20 mouse cellular contexts compared by ENCODE assay signal in the genomic region with DNA sequence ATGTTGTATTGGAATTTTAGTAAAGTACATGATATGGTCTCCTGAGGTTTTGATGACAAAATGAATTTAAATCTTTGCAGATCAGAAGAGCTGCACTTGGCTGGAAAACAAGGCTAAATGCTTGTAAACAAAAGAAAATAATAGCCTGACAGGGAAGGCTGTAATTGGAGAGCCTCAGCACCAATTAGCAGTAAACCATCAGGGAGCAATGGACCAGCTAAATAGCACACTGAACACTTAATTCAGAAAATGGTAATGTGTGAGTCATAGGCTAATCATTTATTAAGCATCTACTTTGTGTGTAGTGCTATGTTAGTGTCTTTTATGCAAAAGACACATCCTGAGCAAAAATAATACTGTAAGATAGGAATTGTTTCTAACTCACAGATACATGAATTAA.
A peak's percentile ranks its signal among the peaks of the same experiment; 100 is the strongest.
DNase-seq lines count a peak whose midpoint lies in the region; ATAC-seq lines count a peak whose summit lies in the region.
"Had no signal": no experiment of that assay in that cellular context is flagged by ENCODE, and none has a peak within 500 bp of the region (broad histone marks: within the 10 kb centered on the region; RNA-seq: fewer than 3 reads in every experiment).

No protein-coding gene starts in this region.

- no peak overlapping the region for H3K9ac ChIP-seq in hindbrain, embryonic 13.5 days
- H3K9ac ChIP-seq in hindbrain, embryonic 12.5 days: no peak overlapping the region
- H3K9ac ChIP-seq in neural tube, embryonic 12.5 days: no peak overlapping the region
- H3K9ac ChIP-seq in neural tube, embryonic 13.5 days: no peak overlapping the region
- H3K9ac ChIP-seq: limb, embryonic 15.5 days; midbrain, embryonic 12.5 days had no signal

- no peaks in the 10 kb centered on the region for H3K4me1 ChIP-seq in hindbrain, embryonic 13.5 days (replicated peaks)
- H3K4me1 ChIP-seq in hindbrain, embryonic 12.5 days: no peaks in the 10 kb centered on the region
- H3K4me1 ChIP-seq in neural tube, embryonic 12.5 days: no peaks in the 10 kb centered on the region
- peaks cover 3% of the 10 kb centered on the region; the same call in 1 of the 2 replicates for H3K4me1 ChIP-seq in neural tube, embryonic 13.5 days (replicated peaks)
- H3K4me1 ChIP-seq: limb, embryonic 15.5 days; midbrain, embryonic 12.5 days had no signal

- no peak for DNase-seq in neural tube, embryonic 10.5 days (ENCODE audit: extremely low spot score, low spot score)
- DNase-seq in B cell, adult 2 months: no peak
- no peak for DNase-seq in urinary bladder, postnatal 4 days (ENCODE audit: low spot score in 2 of 2)
- no peak for DNase-seq in right cerebral cortex, postnatal 25 days
- DNase-seq: cerebellum, adult 8-10 months; gastrocnemius, postnatal 14 days; heart, adult 18-20 months; heart, postnatal 36 days; right cerebral cortex, postnatal 4 days had no signal

- no peaks in the 10 kb centered on the region for H3K27me3 ChIP-seq in hindbrain, embryonic 13.5 days
- H3K27me3 ChIP-seq in hindbrain, embryonic 12.5 days: no peaks in the 10 kb centered on the region
- H3K27me3 ChIP-seq in neural tube, embryonic 12.5 days (replicated peaks): no peaks in the 10 kb centered on the region
- no peaks in the 10 kb centered on the region; the same call in 1 of the 2 replicates for H3K27me3 ChIP-seq in neural tube, embryonic 13.5 days
- H3K27me3 ChIP-seq: CH12.LX; limb, embryonic 15.5 days; midbrain, embryonic 12.5 days had no signal

- no peaks in the 10 kb centered on the region for H3K9me3 ChIP-seq in hindbrain, embryonic 13.5 days
- no peaks in the 10 kb centered on the region for H3K9me3 ChIP-seq in hindbrain, embryonic 12.5 days (replicated peaks)
- H3K9me3 ChIP-seq in neural tube, embryonic 12.5 days: no peaks in the 10 kb centered on the region
- no peaks in the 10 kb centered on the region for H3K9me3 ChIP-seq in neural tube, embryonic 13.5 days
- H3K9me3 ChIP-seq: limb, embryonic 15.5 days; midbrain, embryonic 12.5 days had no signal

- no peak overlapping the region for H3K27ac ChIP-seq in hindbrain, embryonic 13.5 days
- no peak overlapping the region for H3K27ac ChIP-seq in hindbrain, embryonic 12.5 days
- no peak overlapping the region for H3K27ac ChIP-seq in neural tube, embryonic 12.5 days
- H3K27ac ChIP-seq in neural tube, embryonic 13.5 days (replicated peaks): no peak overlapping the region
- H3K27ac ChIP-seq: layer of hippocampus, adult 2 months; limb, embryonic 15.5 days; midbrain, embryonic 12.5 days had no signal

- H3K4me2 ChIP-seq in hindbrain, embryonic 13.5 days: no peak overlapping the region
- no peak overlapping the region for H3K4me2 ChIP-seq in hindbrain, embryonic 12.5 days (replicated peaks)
- no peak overlapping the region for H3K4me2 ChIP-seq in neural tube, embryonic 12.5 days (replicated peaks)
- no peak overlapping the region for H3K4me2 ChIP-seq in neural tube, embryonic 13.5 days
- H3K4me2 ChIP-seq: limb, embryonic 15.5 days; midbrain, embryonic 12.5 days had no signal

- ATAC-seq in hindbrain, embryonic 13.5 days (ENCODE audit: low FRiP score): 0 out of 2 replicates have a peak, but pooled peaks have one; percentile 39
- ATAC-seq in hindbrain, embryonic 12.5 days (ENCODE audit: low FRiP score): no peak
- peak; percentile 68 for ATAC-seq in neural tube, embryonic 12.5 days (ENCODE audit: low FRiP score, low read depth)
- peak; percentile 87 for ATAC-seq in neural tube, embryonic 13.5 days (ENCODE audit: low read depth)
- ATAC-seq: intestine, embryonic 16.5 days; lung, postnatal 0 days had no signal

- no peaks in the 10 kb centered on the region for H3K36me3 ChIP-seq in hindbrain, embryonic 13.5 days
- H3K36me3 ChIP-seq in hindbrain, embryonic 12.5 days: no peaks in the 10 kb centered on the region
- no peaks in the 10 kb centered on the region for H3K36me3 ChIP-seq in neural tube, embryonic 12.5 days
- H3K36me3 ChIP-seq in neural tube, embryonic 13.5 days: no peaks in the 10 kb centered on the region
- H3K36me3 ChIP-seq: limb, embryonic 15.5 days; midbrain, embryonic 12.5 days had no signal

- no peak overlapping the region for H3K4me3 ChIP-seq in hindbrain, embryonic 13.5 days
- H3K4me3 ChIP-seq in hindbrain, embryonic 12.5 days: no peak overlapping the region
- no peak overlapping the region for H3K4me3 ChIP-seq in neural tube, embryonic 12.5 days
- no peak overlapping the region for H3K4me3 ChIP-seq in neural tube, embryonic 13.5 days
- H3K4me3 ChIP-seq: erythroblast, embryonic 14.5 days; layer of hippocampus, adult 2 months; limb, embryonic 15.5 days; midbrain, embryonic 12.5 days had no signal
